Mouse (Mus musculus) embryonic fibroblast, embryonic 13.5 days (primary cell): ENCODE data around the gene Sdhd.

Source experiments
- CTCF ChIP-seq: IDR thresholded peaks from 2 replicates; pipeline ENCODE4 v1.5.1; 2011; ENCODE audit warnings: mild to moderate bottlenecking, control low read depth, low read length, moderate library complexity, borderline replicate concordance; ENCODE audit not compliant: insufficient read depth
- POLR2A ChIP-seq: IDR thresholded peaks from 2 replicates; pipeline ENCODE4 v1.6.1; 2011; ENCODE audit warnings: low read depth, mild to moderate bottlenecking, control low read depth, low read length, moderate library complexity

DNA sequence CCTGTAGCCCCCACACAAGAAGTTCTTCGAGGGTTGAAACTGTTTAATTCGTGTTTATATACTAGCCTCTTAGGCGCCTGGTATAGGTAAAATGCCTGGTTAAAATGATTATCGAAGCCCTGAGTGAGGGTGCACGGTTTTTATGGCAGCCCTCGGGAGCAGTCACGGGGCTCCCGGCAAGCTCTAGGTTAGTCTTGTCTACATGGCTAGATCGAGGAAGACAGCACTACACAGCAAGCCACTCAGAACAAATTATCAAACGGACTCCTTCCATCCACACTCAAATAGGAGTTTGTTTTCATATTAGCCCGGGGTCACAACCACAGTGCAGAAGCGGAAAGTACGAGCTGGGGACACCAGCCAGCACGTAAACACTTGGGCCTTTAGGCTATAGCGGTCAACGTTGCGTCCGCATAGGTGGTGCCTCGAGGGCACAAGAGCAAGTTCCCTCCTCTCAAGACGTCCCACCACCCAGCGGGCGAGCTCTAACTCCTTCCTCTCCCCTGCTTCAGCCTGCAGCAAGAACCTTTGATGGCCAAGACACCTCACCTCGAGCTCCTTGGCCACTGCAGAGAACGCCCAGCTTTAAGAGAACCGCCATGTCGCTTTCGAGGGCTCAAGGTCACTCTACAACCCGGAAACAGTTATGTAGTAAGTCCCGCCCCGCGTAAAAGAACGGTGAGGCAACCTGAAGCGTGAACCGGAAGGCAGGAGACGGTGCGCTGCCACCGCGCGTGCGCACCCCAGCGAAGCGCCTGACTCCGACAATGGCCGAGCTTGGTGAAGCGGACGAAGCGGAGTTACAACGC is at the start of gene Sdhd, which contains the start of gene Timm8b:
- TF ChIP-seq CTCF (no peak), POLR2A (peak; percentile 97)
